Mouse (Mus musculus) adrenal gland, postnatal 10 days (tissue): ENCODE data around the gene Cntln. TPM values are rescaled to one million over a fixed set of nuclear protein-coding genes. Genes with fewer than 3 reads are reported as not detected.

Experiments used
- DNase-seq: peaks from one replicate; pipeline ENCODE4 v3.0.0; 2021; ENCODE audit warnings: mixed read lengths
- long read RNA-seq, 2 experiments: library from polyadenylated mRNA; stranded (forward); transcript quantifications; one replicate each; pipeline ENCODE4 v2.0.0; 2021
- total RNA-seq, 2 experiments: library from RNA; stranded (reverse); gene quantifications; 2 replicates each; pipeline ENCODE4 v1.2.3; 2021

Gene Cntln
- 10 to 100 TPM; 13.6 to 15.9 TPM for total RNA-seq
- long read RNA-seq, experiment 1, full-length matches to known transcripts: 4 of 13 reads
- long read RNA-seq, experiment 1, partial matches to known transcripts: 6 of 13 reads
- long read RNA-seq, experiment 1, other reads (novel, unspliced or antisense): 3 of 13 reads
- long read RNA-seq, experiment 2, full-length matches to known transcripts: 4 of 11 reads
- long read RNA-seq, experiment 2, partial matches to known transcripts: 1 of 11 reads
- long read RNA-seq, experiment 2, other reads (novel, unspliced or antisense): 6 of 11 reads

- DNase-seq: peak; percentile 98
Measured at GRCm38 (mm10) chr4:84884111-84884538, at the start of gene Cntln. TSS of gene Cntln (plus strand) at chr4:84884309.

DNA sequence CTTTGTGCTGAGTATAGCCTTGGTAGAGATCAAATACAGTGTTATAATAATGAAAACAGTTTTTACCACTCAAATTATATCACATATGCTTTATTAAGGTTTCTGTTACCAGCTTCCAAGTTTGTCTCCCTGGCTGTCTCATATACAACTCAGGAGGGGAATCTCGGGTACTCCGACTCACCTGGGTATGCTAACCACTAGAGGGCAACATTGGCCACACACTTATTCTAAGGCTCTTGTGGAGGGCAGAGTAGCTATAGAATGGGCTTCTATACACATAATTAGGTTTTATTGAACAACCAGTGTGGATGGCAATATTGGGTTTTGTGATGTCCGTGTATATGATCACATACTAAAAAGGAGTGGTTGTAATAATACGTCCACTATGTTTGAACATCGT lies 47.1 kb upstream of the Cntln start:
- peak; percentile 28 for DNase-seq

- no peak for DNase-seq
Measured at GRCm38 (mm10) chr4:84838545-84838944, 45.6 kb upstream of the Cntln start.

DNA sequence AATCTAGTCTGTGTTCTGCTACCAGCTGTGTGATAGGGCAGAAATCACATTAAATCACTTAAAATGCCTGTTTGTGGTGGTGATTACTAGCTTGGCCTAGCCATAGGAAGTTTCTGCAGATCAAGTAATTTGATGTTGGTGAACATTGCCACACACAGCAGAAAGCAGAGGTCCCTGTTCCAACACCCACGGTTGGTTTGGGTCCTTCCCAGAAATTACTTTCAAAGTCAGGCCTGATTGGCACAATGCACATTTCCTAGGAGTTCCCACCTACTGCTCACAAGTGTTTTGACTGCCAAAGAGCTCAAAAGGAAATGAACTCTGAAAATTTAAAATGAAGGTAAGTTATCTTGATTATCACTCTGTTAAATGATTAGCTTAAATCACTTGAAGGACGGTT lies 44.6 kb upstream of the Cntln start:
- no peak for DNase-seq

- no peak for DNase-seq
Measured at GRCm38 (mm10) chr4:84857588-84857987, 26.5 kb upstream of the Cntln start.

DNA sequence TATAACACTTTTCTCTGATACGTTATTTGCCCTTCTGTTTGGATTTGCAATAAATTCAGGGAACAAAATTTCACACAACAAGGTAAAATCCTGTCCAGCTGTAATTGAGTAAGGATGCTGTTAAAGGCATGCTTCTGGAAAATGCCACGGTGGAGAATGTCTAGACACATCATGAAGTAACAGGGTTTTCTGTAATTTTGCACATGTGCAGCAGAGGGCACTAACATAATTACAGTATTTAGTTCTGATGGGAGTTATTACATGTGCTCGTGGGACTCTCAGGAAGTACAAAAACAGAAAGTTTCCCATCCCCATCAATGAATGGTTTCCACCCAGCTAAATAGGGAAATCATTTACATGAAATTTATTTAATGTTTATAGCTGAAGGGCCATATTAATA lies 7.8 kb upstream of the Cntln start:
- peak; percentile 64 for DNase-seq

DNA sequence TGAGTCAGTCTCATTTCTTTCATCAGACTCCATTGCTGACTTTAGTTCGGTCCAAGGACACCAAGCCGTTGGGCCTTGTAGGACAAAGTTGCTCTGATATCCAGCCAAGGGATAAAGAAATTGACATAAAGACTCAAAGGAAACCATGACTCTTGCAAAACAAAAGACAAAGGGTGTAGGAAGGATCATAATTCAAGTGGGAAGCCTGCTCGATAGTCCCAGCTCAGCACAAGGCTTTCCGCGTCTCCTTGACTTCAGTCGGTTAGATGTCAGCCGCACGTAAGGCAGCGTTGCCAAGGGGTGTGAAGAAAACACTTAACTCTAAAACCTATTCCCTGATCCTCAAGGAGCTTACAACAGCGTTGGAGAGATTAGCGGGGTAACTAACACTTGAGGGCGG lies 463 bp upstream of the Cntln start:
- DNase-seq: no peak

- peak; percentile 76 for DNase-seq
Measured at GRCm38 (mm10) chr4:84884539-84885270, 596 bp downstream of the Cntln start.

DNA sequence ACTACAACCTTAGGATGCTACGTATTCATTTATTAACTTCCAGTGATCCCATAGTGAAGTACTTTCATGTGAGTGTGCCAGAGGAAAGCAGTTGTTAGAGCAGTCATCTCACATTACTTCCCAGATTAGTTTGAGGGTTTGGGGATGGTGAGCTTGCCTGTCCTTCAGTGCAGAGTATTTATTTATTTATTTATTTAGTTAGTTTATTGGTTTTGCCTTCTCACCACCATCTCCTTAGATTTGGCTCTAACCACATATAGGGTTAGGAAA lies 1.1 kb downstream of the Cntln start:
- DNase-seq: no peak

- DNase-seq: no peak
Measured at GRCm38 (mm10) chr4:84918393-84918792, 34.3 kb downstream of the Cntln start.

DNA sequence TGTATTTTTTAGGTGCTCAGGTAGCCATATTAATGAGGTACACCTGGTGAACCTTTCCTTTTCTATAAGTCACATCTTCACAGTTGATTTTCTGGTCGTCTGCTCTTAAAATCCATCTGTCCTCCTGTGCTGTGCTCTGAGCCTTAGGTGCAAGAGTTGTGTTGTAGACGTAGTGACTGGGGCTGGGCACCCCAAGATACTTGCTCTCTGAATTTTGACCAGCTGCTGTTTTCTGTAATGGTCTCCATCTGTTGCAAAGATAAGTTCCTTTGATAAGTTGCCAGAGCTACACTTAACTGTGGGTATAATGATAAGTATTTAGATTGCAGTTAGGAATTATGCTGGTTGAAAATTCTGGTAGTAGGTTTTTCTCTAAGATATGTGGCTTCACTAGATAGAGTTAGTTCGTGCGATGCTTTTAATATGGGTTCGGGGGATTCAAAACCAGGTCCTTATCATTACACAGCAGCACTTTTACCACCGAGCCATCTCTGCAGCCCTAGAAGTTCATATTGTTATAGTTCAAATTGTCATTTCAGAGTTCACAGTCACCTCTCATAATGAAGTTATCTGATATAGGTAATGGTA lies 50.3 kb downstream of the Cntln start:
- DNase-seq: no peak

GRCm38 (mm10) chr4:84942059-84942458 lies 58.0 kb downstream of the Cntln start:
- no peak for DNase-seq

DNA sequence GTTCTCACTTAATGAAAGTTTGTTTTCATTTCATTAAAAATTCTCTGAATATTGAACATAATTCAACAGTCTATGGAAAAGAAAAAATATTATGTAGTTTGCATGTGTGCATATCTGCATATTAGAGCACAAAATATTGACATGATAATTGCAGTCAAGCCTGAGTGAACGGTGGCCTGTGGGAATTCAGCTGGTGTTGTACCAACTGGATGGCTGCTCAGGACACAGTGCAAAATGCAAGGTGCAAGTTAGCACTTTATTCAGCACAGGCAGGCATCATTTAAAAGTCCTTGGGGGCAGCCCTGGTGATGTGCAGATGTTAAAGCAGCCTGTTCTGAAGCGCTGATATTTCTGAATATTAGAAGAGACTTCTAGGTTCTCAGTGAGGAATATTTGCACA lies 58.5 kb downstream of the Cntln start:
- no peak for DNase-seq

- DNase-seq: no peak
Measured at GRCm38 (mm10) chr4:84944100-84944499, 60.0 kb downstream of the Cntln start.

DNA sequence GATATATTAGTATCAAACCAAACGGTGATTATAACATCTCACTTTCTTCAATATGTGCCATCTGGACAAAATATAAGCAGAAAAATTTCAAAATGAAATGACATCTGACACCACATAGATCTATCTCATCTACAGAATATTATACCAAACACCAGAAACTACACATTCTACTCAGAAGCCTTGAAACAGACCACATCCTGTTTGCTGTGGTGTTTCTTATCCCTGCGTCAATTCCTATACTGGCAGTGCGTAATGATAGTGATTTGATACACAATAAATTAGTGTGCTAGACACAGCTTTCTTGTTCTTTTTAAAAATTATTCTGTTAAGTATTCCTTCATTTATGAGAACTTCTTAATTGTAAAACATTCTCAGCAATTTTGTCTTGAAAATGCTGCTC lies 62.3 kb downstream of the Cntln start:
- DNase-seq: no peak

GRCm38 (mm10) chr4:84976875-84977646 lies 93.0 kb downstream of the Cntln start:
- no peak for DNase-seq

DNA sequence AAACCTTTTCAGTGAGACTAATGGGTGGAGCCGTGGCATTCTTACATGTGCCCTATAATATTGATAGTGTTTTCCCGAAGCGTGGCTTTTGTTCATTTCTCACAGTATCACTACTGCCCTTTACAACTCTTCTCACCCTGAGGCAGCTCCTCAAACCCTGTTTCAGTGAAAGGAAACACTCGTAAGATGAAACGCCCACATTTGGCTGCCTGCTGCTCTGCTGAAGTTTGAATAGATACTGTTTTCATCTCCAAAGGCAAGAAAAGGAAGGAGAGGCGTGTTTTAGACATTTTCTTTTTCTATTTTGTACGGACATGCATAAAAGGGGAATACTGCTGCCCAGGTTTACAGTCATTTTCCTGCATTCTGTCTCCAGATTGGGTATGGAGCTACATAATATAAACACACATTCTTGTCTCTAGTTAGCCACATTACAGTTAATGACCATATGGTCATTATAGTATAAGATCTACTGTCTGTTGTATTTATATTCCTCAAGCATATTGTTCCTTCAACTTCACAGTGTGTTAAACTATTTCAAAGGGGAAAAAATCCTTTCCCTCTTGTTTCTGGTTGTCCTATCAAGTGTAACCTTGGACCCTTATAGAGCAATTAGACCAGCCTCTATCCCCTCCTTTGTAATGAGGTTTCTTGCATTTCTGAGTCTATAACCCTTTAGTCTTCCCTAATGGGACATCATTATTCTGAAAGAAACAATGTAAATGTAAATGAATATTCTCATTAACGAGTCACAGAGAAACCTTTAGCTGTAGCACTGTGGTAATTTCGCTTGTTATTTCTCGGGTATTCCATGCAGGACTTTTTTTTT lies 111.6 kb downstream of the Cntln start:
- no peak for DNase-seq

- no peak for DNase-seq
Measured at GRCm38 (mm10) chr4:85005581-85005980, 121.5 kb downstream of the Cntln start.

- DNase-seq: no peak
Measured at GRCm38 (mm10) chr4:85006789-85007188, 122.7 kb downstream of the Cntln start.

DNA sequence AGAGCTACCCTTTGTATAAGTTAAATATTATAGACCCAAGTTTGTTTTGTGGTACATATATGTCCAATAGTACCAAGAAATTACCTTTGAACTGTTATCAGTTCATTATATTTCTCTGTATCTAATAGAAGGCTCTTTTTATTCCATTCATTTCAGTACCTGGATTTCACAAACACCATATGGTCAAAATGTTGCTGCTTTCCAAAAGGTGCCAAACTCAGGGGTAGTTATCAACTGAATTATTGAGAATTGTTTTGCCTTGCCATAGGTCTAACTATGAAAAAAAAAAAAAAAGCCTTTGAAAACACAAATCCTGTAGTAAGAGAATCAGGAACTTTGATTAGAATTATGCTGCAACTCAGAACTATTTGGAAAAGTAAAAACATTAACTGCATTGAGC lies 126.7 kb downstream of the Cntln start:
- no peak for DNase-seq

DNA sequence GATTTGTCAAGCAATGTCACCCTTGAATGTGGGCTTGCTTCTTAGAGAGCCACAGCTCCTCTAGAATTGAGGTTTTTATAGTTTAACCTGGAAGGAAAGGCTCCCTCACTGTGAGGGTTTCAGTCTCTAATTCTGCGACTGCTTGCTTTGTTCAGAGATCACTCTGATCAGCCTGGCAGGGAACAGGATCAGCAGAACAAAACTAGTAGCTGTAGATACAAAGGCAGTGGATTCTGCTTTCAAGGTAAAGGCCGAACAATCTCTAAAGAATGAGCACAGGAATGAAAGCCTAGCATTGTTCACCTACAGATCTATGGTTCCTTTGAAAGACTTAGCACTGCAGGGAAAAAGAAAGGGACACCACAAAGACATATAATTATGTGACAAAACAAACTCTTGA lies 161.6 kb downstream of the Cntln start:
- no peak for DNase-seq

DNA sequence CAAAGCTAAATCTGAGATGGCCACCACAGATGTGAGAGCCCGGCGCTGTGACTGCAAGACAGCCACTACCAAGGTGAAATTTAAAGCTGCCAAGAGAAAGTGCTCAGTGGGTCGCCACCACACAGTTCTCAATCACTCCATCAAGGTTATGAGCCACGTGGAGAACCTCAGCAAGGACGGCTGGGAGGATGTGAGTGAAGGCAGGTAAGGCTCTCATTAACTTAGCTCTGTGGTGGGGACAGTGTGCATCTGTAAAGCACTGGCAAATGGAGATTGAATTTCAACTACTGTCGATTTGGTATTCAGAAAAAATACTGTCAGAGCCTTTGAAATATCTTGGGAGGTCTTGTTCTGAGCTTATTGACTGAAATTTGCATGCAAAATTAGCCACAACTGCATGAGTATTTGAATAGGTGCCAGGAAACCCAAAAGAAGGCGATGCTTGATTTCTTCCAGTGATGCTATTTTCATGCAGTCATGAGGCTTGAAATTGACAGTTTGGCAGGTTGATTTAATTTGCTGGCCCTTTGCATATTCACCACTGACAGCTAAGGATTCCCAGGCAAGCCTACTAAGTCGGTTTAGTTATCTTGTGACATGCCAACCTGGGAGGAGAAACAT lies 165.9 kb downstream of the Cntln start:
- no peak for DNase-seq
